Mouse (Mus musculus) liver, embryonic 14 days (tissue): ENCODE data around the gene Olfr1328. TPM values are rescaled to one million over a fixed set of nuclear protein-coding genes. Genes with fewer than 3 reads are reported as not detected.

ENCODE experiments used
- polyA plus RNA-seq: library from polyadenylated mRNA; depleted of rRNA; stranded (reverse); fragments of >200 nt; gene quantifications from 2 replicates; pipeline ENCODE4 v1.2.3, GENCODE M21; 2012; rRNA removed

Olfr1328 gene
- not detected in 2 replicates for polyA plus RNA-seq

DNA sequence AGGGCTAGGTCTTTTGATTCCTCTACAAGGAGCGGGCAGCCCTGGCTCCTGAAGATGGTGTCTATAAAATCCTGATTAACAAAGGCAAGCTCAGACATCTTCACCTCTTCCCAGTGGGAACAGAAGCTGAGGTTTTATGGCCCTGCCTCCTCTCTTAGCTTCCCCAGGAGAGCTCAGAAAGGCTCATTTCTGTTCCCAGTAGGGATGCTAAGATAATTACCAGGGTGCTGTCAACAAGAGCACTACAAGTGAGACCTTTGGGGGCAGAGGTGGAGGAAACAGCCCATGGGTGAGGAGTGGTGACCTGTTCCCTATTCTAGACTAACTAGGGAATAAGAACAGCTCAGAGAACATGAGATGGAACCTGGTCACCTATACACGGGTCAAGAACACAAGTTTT, at the start of gene Olfr1328:
Gene Olfr1328 (minus strand): TSS at position 101 of the 400 bp plus-strand sequence.

DNA sequence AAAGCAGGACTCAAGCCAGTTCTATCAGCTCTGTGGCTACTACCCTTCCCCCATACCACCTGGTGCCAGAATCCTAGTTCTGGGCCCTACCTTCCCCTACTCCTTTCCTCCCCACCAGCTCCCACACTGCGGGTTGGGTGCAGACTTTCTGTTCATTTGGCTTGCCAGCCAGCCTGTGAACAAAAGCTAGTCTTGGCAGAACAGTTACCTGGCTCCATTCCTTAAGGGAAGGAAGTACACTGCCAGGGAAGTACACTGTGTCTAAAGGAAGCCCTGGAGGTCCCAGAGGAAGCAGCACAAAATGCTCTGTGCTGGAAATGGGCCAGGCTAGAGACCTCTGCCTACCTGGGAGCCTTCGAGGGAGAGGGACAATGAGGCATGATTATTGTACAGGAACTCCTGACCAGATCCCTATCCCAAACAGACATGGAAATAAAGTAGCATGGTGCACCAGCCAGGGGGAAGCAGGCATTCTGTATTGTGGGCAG, 22.8 kb upstream of the Olfr1328 start, which contains the start of gene Lao1:
Gene Lao1 (plus strand): TSS at position 438 of the 488 bp plus-strand sequence.

DNA sequence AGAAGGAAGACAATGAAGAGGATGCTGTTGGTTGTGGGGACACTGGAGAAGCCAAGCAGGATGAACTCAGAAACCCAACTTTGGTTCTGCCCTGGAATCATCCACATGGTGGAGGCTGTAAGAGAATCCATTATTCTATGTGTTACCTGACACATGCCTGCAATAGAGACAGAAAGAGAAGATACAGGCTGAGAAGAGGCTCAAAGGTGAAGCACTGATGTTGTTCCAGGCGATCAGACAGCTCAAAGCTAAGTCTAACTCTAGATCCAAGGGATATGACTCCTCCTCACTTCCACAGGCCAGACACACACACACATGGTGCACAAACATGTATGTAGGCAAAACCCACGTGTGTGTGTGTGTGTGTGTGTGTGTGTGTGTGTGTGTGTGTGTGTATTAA, 21.0 kb downstream of the Olfr1328 start, which contains the start of gene Olfr1329:
Gene Olfr1329 (minus strand): TSS at position 101 of the 400 bp plus-strand sequence.

DNA sequence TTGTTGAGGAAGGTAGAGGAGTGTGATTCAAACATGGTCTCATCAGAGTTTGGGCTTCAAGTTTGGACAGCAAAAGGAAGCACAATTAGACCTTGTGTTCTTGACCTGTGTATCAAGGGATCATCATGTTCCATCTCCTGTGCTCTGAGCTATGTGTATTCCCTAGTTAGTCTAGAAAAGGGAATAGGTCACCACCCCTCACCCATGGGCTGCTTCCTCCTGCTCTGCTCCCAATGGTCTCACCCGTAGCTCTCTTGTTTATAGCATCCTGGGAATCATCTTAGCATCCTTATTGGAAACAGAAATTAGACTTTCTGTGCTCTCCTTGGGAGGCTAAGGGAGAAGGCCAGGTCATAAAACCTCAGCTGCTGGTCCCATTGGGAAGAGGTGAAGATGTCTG, 50.1 kb downstream of the Olfr1328 start, which contains the start of gene Olfr1330:
Gene Olfr1330 (plus strand): TSS at position 301 of the 400 bp plus-strand sequence.

Other genes with a start within 250 kb of the Olfr1328 start
- gene Olfr1342, start 245.9 kb downstream of the Olfr1328 start, polyA plus RNA-seq = not detected in 2 replicates
- not detected in 2 replicates for gene Olfr1341, start 235.1 kb downstream of the Olfr1328 start, polyA plus RNA-seq
- not detected in 2 replicates for gene Olfr1340, start 218.5 kb downstream of the Olfr1328 start, polyA plus RNA-seq
- not detected in 2 replicates for gene Olfr1339, start 206.4 kb downstream of the Olfr1328 start, polyA plus RNA-seq
- gene Olfr1338, start 179.9 kb downstream of the Olfr1328 start, polyA plus RNA-seq = not detected in 2 replicates
- not detected in 2 replicates for gene Olfr1337, start 156.0 kb downstream of the Olfr1328 start, polyA plus RNA-seq
- not detected in 2 replicates for gene Olfr1335, start 128.7 kb downstream of the Olfr1328 start, polyA plus RNA-seq
- not detected in 2 replicates for gene Olfr1333, start 102.3 kb downstream of the Olfr1328 start, polyA plus RNA-seq
- gene Olfr1331, start 74.0 kb downstream of the Olfr1328 start, polyA plus RNA-seq = not detected in 2 replicates
- not detected in 2 replicates for gene Olfr1330, start 50.0 kb downstream of the Olfr1328 start, polyA plus RNA-seq
- not detected in 2 replicates for gene Olfr1329, start 21.1 kb downstream of the Olfr1328 start, polyA plus RNA-seq
- not detected in 2 replicates for gene Lao1, start 23.0 kb upstream of the Olfr1328 start, polyA plus RNA-seq
- 131 and 168 TPM in 2 replicates for gene Slc2a1, start 170.1 kb upstream of the Olfr1328 start, polyA plus RNA-seq
- 2.7 and 3.1 TPM in 2 replicates for gene Zfp691, start 235.6 kb upstream of the Olfr1328 start, polyA plus RNA-seq